Mouse (Mus musculus) kidney, embryonic 16.5 days (tissue): ENCODE data around the gene Fxyd2. TPM values are rescaled to one million over a fixed set of nuclear protein-coding genes. Genes with fewer than 3 reads are reported as not detected.

ENCODE experiments used
- ATAC-seq: fragments of 200-750 bp; cut with Nextera tagmentation; 2 replicates; pipeline ENCODE4 v1.8.0; 2017; ENCODE audit warnings: moderate TSS enrichment; ENCODE audit not compliant: low FRiP score, low TSS enrichment
- H3K27ac ChIP-seq: fragments of 300-500 bp; sonication (generic); 2 replicates; pipeline ENCODE4 v1.5.1; 2014; ENCODE audit warnings: low read length
- H3K27me3 ChIP-seq: fragments of 300-500 bp; sonication (generic); 2 replicates; pipeline ENCODE4 v1.6.1; 2014; ENCODE audit warnings: low read length, control low read depth, mixed read lengths; ENCODE audit not compliant: insufficient read depth
- H3K36me3 ChIP-seq: fragments of 300-500 bp; sonication (generic); 2 replicates; pipeline ENCODE4 v1.6.1; 2014; ENCODE audit warnings: low read length, control low read depth, mixed read lengths; ENCODE audit not compliant: insufficient read depth
- H3K4me1 ChIP-seq: fragments of 300-500 bp; sonication (generic); 2 replicates; pipeline ENCODE4 v1.6.1; 2014; ENCODE audit warnings: low read length, control low read depth, mixed read lengths; ENCODE audit not compliant: insufficient read depth
- H3K4me2 ChIP-seq: fragments of 300-500 bp; sonication (generic); replicated peaks from 2 replicates; pipeline ENCODE4 v1.6.1; 2014; ENCODE audit warnings: low read depth, low read length
- H3K4me3 ChIP-seq: fragments of 300-500 bp; sonication (generic); 2 replicates; pipeline ENCODE4 v1.5.1; 2014; ENCODE audit warnings: mild to moderate bottlenecking, low read length
- H3K9ac ChIP-seq: fragments of 300-500 bp; sonication (generic); replicated peaks from 2 replicates; pipeline ENCODE4 v1.6.1; 2014; ENCODE audit warnings: low read length
- H3K9me3 ChIP-seq: fragments of 300-500 bp; sonication (generic); 2 replicates; pipeline ENCODE4 v1.6.1; 2016; ENCODE audit warnings: low read length, control low read depth
- WGBS: fragments of 180-500 bp; shearing (Covaris S2); extraction: QIAGEN DNeasy Blood & Tissue Kit; methylation state at CpG from one replicate; pipeline ENCODE4 v1.1.7; 2014; 5-methylcytosine and 5-hydroxymethylcytosine counted together
- polyA plus RNA-seq: library from polyadenylated mRNA; unstranded; fragments of >200 nt; fragmentation: Nextera tagmentation; extraction: Ambion mirVana; gene quantifications from 2 replicates; pipeline ENCODE4 v1.2.1, GENCODE M21; 2015

Fxyd2 gene
- polyA plus RNA-seq, 1 experiment from 2014 or later: 828 TPM

DNA sequence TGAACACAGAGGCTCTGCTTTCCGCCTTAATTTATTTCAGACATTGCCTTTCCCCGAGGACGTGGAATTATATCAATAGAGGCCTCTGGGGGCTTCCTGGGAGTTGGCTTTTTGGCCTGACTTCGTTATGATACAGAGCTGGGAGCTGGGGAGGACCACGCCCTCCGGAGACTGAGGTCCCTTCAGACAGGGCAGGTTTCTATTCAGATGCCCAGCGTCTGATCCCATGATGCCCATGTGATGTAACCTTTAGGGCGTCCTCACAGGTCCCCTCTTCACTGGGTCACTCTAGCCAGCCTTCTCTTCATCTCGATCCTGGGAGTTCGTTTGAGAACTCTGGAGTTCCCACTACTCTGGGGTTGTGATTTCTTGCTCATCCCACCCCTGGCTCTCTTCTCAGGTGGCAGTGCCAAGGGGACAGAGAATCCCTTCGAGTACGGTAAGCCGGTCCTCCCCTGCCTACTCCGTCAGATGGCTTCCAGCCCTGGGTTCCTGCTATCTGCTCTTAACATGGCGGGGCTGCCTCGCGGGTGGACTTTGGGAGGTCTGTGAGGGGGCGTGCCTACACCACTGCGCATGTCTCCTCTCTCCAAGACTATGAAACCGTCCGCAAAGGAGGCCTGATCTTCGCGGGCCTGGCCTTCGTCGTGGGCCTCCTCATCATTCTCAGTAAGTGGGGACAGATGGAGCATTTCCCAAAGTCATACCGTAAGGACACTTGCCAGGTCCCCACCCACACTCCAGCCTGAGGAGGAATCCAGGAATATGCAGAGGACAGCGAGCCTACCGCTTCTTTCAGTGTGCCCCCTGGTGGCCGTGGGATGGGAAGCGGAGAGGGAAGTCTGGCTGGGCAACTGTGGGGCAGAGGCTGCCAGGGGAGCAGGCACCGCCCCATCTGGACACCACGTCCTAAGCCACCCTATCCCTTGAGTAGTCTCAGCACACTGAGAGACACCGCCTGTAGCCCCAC, 8.5 kb downstream of the Fxyd2 start:
- H3K27ac ChIP-seq: peak overlapping the region; percentile 77; the same call in 1 of the 2 replicates
- peaks cover 14% of the 10 kb centered on the region for H3K4me1 ChIP-seq
- peak overlapping the region; percentile 52 for H3K4me2 ChIP-seq
- no peaks in the 10 kb centered on the region for H3K27me3 ChIP-seq
- H3K9me3 ChIP-seq: no peaks in the 10 kb centered on the region
- WGBS: 35% methylated on average over 33 of the region's 33 CpGs
- ATAC-seq: peak; percentile 32
- no peaks in the 10 kb centered on the region for H3K36me3 ChIP-seq
- H3K9ac ChIP-seq: peak overlapping the region; percentile 42
- H3K4me3 ChIP-seq: peak overlapping the region; percentile 31

DNA sequence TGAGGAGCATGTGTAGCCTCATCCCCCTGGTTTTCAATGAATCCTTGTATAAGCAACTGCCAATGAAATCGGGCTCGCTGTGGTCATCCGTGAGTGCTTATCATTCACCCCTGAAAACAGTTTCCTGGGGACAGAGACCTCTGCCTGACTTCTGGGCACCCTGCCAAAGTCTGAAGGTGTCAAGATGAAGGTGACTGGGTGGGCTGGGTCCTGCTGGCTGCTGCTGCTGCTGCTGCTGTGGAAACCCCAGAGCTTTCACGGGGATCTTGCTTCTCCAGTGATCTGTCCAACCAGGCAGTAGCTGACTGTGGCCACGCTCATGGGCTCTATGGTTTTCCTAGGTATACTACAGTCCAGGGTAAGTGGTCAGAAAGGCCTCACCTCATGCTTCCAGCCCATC, 10.7 kb downstream of the Fxyd2 start:
- WGBS: 81% methylated on average over 5 of the region's 5 CpGs
- no peaks in the 10 kb centered on the region for H3K27me3 ChIP-seq
- H3K4me2 ChIP-seq: no peak overlapping the region
- no peak for ATAC-seq
- H3K4me3 ChIP-seq: no peak overlapping the region
- H3K9me3 ChIP-seq: no peaks in the 10 kb centered on the region
- no peak overlapping the region for H3K9ac ChIP-seq
- no peak overlapping the region for H3K27ac ChIP-seq
- peaks cover 14% of the 10 kb centered on the region for H3K4me1 ChIP-seq
- H3K36me3 ChIP-seq: no peaks in the 10 kb centered on the region

DNA sequence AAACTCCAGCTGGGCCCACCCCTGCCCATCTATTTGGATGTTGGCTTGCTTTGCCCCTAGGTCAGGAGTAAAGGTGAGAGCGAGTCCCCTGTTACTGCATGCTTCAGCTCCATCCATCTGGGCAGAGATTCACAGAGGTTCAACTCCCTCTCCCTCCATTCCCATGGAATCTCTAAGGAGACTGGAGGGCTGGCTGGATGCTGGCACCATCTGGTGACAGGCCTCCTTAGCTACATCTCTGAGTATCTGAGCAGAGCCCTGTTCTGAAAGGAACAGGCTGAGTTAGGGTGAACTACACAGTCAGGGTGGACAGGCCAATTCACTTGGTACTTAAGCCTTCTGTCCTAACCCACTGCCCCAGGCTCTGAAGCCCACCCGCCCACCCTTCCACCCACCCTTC, 11.1 kb downstream of the Fxyd2 start:
- Histone ChIP-seq H3K4me3 (no peak overlapping the region), H3K9me3 (no peaks in the 10 kb centered on the region), H3K9ac (no peak overlapping the region), H3K36me3 (no peaks in the 10 kb centered on the region), H3K27ac (no peak overlapping the region), H3K27me3 (no peaks in the 10 kb centered on the region), H3K4me2 (no peak overlapping the region), H3K4me1 (peaks cover 13% of the 10 kb centered on the region)
- no peak for ATAC-seq
- WGBS: 88% methylated on average over 2 of the region's 2 CpGs

DNA sequence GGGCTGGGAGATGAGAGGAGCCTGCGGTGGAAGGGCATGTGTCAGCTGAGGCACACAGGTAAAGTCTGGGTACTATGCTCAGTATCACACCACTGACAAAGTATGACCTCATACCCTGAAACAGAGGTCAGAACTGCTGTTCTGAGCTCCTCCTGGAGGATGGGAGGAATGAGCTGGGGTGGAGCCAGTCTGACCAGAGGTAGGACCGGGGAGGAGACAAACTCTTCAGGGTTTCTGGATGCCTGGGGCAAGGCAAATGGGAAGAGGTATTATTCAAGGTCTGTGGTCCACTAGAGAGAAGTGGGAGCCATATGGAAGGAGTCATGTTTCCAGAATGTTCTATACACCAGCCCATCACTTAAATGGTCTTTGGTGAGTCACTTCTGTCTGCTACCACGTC, 11.6 kb downstream of the Fxyd2 start:
- no peaks in the 10 kb centered on the region for H3K36me3 ChIP-seq

DNA sequence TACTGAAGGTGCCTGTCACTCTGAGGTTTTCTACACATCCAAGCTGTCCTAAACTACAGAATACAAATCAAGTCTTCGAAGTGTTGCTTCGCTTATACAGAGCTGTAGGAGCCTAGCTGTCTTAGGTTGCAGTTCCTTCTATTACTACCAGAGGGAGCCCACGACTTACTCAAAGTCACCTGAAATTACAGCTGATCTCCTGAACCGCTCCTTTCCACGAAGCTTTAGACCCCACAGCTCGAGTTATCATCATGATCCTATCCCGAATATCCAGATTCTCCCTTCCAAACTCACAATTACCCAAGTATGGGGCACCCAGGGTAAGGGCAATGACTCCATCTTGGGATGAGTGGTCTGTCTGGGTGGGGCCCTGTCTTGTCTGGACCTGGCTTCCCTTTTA, 12.3 kb downstream of the Fxyd2 start:
- no peak; the same call in 1 of the 2 replicates for ATAC-seq
- peaks cover 11% of the 10 kb centered on the region for H3K4me1 ChIP-seq
- H3K36me3 ChIP-seq: no peaks in the 10 kb centered on the region
- H3K9me3 ChIP-seq: no peaks in the 10 kb centered on the region
- H3K4me2 ChIP-seq: peak overlapping the region; percentile 47
- H3K27me3 ChIP-seq: no peaks in the 10 kb centered on the region
- H3K4me3 ChIP-seq: peak overlapping the region; percentile 14; the same call in 1 of the 2 replicates
- no peak overlapping the region for H3K27ac ChIP-seq
- 0 out of 2 replicates have a peak overlapping the region, but pooled peaks have one; percentile 42 for H3K9ac ChIP-seq
- WGBS: 14% methylated on average over 7 of the region's 7 CpGs

More for the DNA sequence above, 11.6 kb downstream of the Fxyd2 start:
- 82% methylated on average over 3 of the region's 3 CpGs for WGBS
- peaks cover 11% of the 10 kb centered on the region for H3K4me1 ChIP-seq
- H3K27ac ChIP-seq: no peak overlapping the region
- H3K27me3 ChIP-seq: no peaks in the 10 kb centered on the region
- H3K4me3 ChIP-seq: no peak overlapping the region
- ATAC-seq: no peak
- no peak overlapping the region for H3K9ac ChIP-seq
- H3K4me2 ChIP-seq: no peak overlapping the region
- H3K9me3 ChIP-seq: no peaks in the 10 kb centered on the region

DNA sequence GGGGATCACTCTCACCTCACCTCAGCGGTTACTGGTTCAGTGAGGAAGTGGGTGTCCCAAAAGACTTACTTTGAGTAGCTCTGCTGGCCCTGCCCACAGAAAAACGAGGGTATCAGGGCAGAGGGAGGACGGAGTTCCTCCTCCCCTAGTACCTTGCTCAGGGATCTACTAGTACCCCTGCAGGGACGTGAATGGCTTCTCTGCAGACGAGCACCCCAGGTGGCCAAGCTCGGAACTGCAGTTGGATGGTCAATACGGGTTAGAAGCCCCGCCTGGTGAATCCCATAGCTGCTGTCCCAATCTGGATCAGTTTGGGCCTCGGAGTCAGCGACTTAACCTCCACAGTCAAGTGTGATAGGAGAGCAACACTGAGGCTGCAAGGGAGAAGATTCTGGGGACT, 12.8 kb downstream of the Fxyd2 start:
- WGBS: 6% methylated on average over 10 of the region's 10 CpGs
- Histone ChIP-seq H3K36me3 (no peaks in the 10 kb centered on the region), H3K27ac (peak overlapping the region; percentile 62), H3K4me2 (peak overlapping the region; percentile 47), H3K4me1 (peaks cover 11% of the 10 kb centered on the region), H3K27me3 (no peaks in the 10 kb centered on the region), H3K9ac (no peak overlapping the region), H3K4me3 (peak overlapping the region; percentile 14; the same call in 1 of the 2 replicates), H3K9me3 (no peaks in the 10 kb centered on the region)
- peak; percentile 60; the same call in 1 of the 2 replicates for ATAC-seq

DNA sequence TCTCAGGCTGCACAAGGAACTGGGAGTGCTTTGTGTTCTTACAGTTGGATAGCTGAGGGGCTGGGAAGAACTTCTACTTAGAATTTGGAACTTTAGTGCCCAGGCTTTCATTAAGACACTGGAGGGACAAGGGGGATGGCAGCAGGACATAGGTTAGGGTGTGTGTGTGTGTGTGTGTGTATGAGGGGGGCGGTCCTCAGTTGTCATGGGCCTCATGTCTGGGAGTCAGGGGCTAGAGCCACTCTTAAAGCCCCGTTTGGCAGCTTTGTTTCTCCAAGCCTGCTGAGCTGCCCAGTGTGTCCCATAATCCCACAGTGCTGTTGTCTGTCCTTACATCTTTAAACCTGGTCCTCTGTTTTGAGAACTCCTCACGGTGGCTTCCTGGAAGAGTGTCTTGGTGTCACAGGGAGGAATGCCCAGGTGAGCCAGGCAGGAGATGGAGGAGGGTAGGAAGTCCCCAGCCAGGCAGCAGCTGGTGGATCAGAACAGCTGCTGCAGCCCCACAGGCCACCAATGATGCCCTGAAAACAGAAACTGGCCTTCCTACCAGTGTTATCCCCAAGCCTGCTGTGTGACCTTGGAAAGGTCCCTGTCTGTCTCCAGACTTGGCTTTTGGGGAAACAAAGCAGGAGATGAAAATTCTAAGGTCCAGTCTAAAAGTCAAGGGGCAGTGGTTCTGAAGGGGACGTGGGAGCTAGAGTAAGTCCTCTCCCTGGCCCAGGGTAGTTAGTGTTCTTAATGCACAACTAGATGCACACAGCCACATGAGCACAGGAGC, 13.4 kb downstream of the Fxyd2 start:
- H3K4me1 ChIP-seq: peaks cover 11% of the 10 kb centered on the region
- peak overlapping the region; percentile 62 for H3K27ac ChIP-seq
- 71% methylated on average over 4 of the region's 4 CpGs for WGBS
- no peaks in the 10 kb centered on the region for H3K9me3 ChIP-seq
- no peak overlapping the region for H3K9ac ChIP-seq
- no peaks in the 10 kb centered on the region for H3K27me3 ChIP-seq
- no peaks in the 10 kb centered on the region for H3K36me3 ChIP-seq
- peak; percentile 31; the same call in 1 of the 2 replicates for ATAC-seq
- no peak overlapping the region for H3K4me3 ChIP-seq
- no peak overlapping the region for H3K4me2 ChIP-seq

DNA sequence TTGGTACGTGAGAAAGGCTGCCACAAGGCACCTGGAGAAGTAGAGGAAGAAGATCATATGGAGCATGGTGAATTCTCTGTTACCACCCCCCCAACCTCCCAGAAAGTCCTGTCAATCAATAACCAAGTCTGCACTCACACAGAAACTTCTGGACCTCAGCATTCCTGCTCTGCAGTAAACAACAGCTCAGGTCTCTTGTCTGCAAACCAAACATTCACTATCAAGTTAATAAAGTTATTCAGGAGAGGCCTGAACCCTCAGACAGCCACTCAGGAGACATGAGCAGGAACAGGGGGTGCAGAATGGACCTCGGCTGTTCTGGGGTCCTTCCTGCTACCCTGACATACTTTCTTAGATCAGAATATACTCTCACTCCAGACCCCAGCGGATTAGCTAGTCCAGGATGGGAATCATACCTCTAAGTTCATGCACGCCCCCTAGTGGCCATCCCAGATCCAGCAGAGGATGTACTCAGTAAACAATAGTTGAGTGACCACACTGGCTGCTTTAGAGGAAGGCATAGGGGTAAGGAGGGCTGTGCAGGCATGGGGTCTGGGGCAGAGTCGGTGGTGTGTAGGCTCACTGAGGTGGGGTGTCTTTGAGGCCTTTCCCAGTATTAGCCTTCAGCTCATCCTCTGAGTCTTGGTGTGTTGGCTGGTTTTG, 14.1 kb downstream of the Fxyd2 start:
- peaks cover 7% of the 10 kb centered on the region for H3K4me1 ChIP-seq
- H3K9ac ChIP-seq: no peak overlapping the region
- peak overlapping the region; percentile 62; the same call in 1 of the 2 replicates for H3K27ac ChIP-seq
- no peaks in the 10 kb centered on the region for H3K27me3 ChIP-seq
- no peak overlapping the region for H3K4me2 ChIP-seq
- H3K4me3 ChIP-seq: no peak overlapping the region
- whole genome bisulfite sequencing: 51% methylated on average over 5 of the region's 5 CpGs
- ATAC-seq: peak; percentile 16; the same call in 1 of the 2 replicates
- no peaks in the 10 kb centered on the region for H3K9me3 ChIP-seq
- H3K36me3 ChIP-seq: no peaks in the 10 kb centered on the region

DNA sequence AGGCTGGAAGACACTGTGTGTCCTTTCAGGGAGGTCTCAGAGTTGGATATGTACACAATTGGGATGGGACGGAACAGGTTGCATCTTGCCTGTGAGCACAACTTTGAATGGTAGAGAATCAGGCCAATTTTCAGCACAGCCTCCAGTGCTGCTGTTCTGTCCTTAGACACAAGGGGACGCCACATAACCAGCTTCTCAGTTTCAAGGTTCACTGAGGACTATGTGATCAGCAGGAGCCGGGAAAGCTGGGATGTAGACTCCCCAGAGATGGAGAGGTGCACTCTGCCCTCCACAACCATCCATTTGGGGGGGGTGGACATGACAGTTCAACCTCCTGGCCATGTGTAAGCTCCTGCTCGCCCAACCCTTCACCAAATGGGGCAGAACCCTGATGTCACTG, 16.4 kb downstream of the Fxyd2 start:
- Histone ChIP-seq H3K4me1 (peaks cover 7% of the 10 kb centered on the region), H3K4me3 (no peak overlapping the region), H3K27me3 (no peaks in the 10 kb centered on the region), H3K27ac (no peak overlapping the region), H3K36me3 (no peaks in the 10 kb centered on the region), H3K9ac (no peak overlapping the region), H3K9me3 (no peaks in the 10 kb centered on the region), H3K4me2 (no peak overlapping the region)
- ATAC-seq: no peak
- 39% methylated on average over 4 of the region's 4 CpGs for WGBS
